Mouse (Mus musculus) embryonic facial prominence, embryonic 11.5 days (tissue): Measurements from ENCODE around the gene Gm20518. TPM values are rescaled to one million over a fixed set of nuclear protein-coding genes. Genes with fewer than 3 reads are reported as not detected.

Source experiments
- ATAC-seq: fragments of 200-750 bp; cut with Nextera tagmentation; replicated peaks from 2 replicates; pipeline ENCODE4 v1.8.0; 2017; ENCODE audit warnings: low read depth; ENCODE audit not compliant: insufficient number of reproducible peaks, low FRiP score, low TSS enrichment
- DNase-seq: peaks from one replicate; pipeline ENCODE4 v3.0.0-alpha.2; 2015; ENCODE audit warnings: low spot score
- H3K27ac ChIP-seq: fragments of 300-500 bp; sonication (generic); replicated peaks from 2 replicates; pipeline ENCODE4 v1.5.1; 2014; ENCODE audit warnings: mild to moderate bottlenecking, low read depth, low read length, control low read depth
- H3K27me3 ChIP-seq: fragments of 300-500 bp; sonication (generic); 2 replicates; pipeline ENCODE4 v1.6.1; 2014; ENCODE audit warnings: mild to moderate bottlenecking, low read length, moderate library complexity, mixed read lengths; ENCODE audit not compliant: control insufficient read depth, insufficient read depth
- H3K36me3 ChIP-seq: fragments of 300-500 bp; sonication (generic); replicated peaks from 2 replicates; pipeline ENCODE4 v1.6.1; 2014; ENCODE audit warnings: low read depth, mild to moderate bottlenecking, low read length, moderate library complexity, mixed read lengths; ENCODE audit not compliant: control insufficient read depth, insufficient read depth
- H3K4me1 ChIP-seq: fragments of 300-500 bp; sonication (generic); 2 replicates; pipeline ENCODE4 v1.6.1; 2014; ENCODE audit warnings: low read length, mixed read lengths; ENCODE audit not compliant: control insufficient read depth, insufficient read depth
- H3K4me2 ChIP-seq: fragments of 300-500 bp; sonication (generic); 2 replicates; pipeline ENCODE4 v1.6.1; 2014; ENCODE audit warnings: low read depth, mild to moderate bottlenecking, control low read depth, low read length, moderate library complexity
- H3K4me3 ChIP-seq: fragments of 300-500 bp; sonication (generic); 2 replicates; pipeline ENCODE4 v1.5.1; 2014; ENCODE audit warnings: low read depth, low read length, control low read depth
- H3K9ac ChIP-seq: fragments of 300-500 bp; sonication (generic); replicated peaks from 2 replicates; pipeline ENCODE4 v1.6.1; 2014; ENCODE audit warnings: mild to moderate bottlenecking, control low read depth, low read length
- H3K9me3 ChIP-seq: fragments of 300-500 bp; sonication (generic); replicated peaks from 2 replicates; pipeline ENCODE4 v1.6.1; 2016; ENCODE audit warnings: mild to moderate bottlenecking, low read length, inconsistent platforms, mixed read lengths; ENCODE audit not compliant: control insufficient read depth
- WGBS: fragments of 180-500 bp; shearing (Covaris S2); extraction: QIAGEN DNeasy Blood & Tissue Kit; methylation state at CpG from one replicate; pipeline ENCODE4 v1.1.7; 2014; 5-methylcytosine and 5-hydroxymethylcytosine counted together
- polyA plus RNA-seq: library from polyadenylated mRNA; unstranded; fragments of >200 nt; fragmentation: Nextera tagmentation; extraction: Ambion mirVana; gene quantifications from 2 replicates; pipeline ENCODE4 v1.2.1, GENCODE M21; 2014

Gene Gm20518
- polyA plus RNA-seq, 1 experiment from 2014 or later: 0.14 TPM

DNA sequence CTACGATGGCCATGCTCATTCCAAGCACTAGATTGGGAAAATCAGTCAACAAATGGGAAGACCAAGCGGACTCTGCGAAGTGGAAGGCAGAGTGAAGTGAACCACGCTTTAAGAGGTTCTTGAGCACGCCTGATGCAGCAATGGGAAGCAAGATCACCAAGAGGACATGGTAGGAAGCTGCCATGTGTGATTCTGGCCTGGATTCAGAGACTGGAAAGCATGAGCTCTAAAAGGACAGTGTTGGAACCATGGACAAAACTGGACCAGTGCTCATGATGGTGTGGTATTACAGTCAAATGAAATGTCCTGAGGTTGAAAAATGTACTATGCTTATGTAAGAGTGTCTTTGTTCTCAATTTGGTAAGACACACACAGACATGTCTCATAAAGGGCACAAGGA, 40.1 kb downstream of the Gm20518 start:
- DNase-seq (no peak), ATAC-seq (no peak)
- H3K4me1 ChIP-seq: no peaks in the 10 kb centered on the region
- 96% methylated on average over 5 of the region's 5 CpGs for WGBS
- no peaks in the 10 kb centered on the region for H3K27me3 ChIP-seq
- H3K36me3 ChIP-seq: peaks cover 5% of the 10 kb centered on the region
- no peak overlapping the region for H3K9ac ChIP-seq
- H3K9me3 ChIP-seq: no peaks in the 10 kb centered on the region
- H3K4me2 ChIP-seq: no peak overlapping the region
- no peak overlapping the region for H3K4me3 ChIP-seq
- H3K27ac ChIP-seq: no peak overlapping the region

DNA sequence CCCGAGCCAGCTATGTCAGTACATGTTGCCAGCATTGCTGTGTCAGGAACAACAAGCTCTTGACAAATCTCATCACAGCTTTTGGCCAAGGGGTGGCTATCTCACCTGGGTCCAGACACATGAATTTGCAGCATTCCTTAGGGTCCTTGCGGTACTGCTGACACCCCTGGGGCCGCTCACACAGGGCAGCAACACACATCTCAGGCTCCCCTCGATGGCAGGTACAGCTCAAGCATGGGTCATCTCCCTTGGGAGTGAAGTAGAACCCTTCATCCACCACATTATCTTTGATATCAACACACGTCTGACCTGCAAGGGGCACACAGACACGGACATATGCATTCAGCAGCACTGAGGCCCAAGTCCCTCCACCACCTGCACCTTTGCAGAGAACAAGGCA, 42.0 kb downstream of the Gm20518 start:
- H3K9ac ChIP-seq: no peak overlapping the region
- no peaks in the 10 kb centered on the region for H3K9me3 ChIP-seq
- ATAC-seq (no peak), DNase-seq (no peak)
- 88% methylated on average over 6 of the region's 6 CpGs for WGBS
- H3K4me2 ChIP-seq: no peak overlapping the region
- H3K4me3 ChIP-seq: no peak overlapping the region
- H3K27ac ChIP-seq: no peak overlapping the region
- peaks cover 11% of the 10 kb centered on the region for H3K36me3 ChIP-seq
- no peaks in the 10 kb centered on the region for H3K27me3 ChIP-seq
- H3K4me1 ChIP-seq: no peaks in the 10 kb centered on the region

DNA sequence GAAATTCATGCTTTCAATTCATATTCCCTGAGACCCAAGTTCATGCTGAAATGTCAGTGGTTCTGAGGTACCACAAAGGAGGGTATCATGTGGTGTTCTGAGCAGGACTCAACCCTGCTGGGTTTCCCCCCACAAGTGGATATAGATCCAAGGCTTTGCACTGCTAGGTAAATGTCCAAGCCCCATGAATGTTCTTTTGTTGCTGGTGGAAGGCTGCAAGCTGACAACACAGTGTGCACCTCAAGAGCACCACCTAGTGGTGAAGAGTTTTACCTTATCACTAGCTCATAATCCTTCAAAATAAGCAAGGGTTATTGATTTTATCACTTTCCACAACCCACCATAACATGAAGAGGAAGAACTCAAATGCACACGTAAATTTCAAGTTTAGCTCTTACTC, 42.5 kb downstream of the Gm20518 start:
- Histone ChIP-seq H3K9me3 (no peaks in the 10 kb centered on the region), H3K36me3 (peaks cover 12% of the 10 kb centered on the region), H3K4me3 (no peak overlapping the region), H3K4me2 (no peak overlapping the region), H3K27me3 (no peaks in the 10 kb centered on the region), H3K4me1 (no peaks in the 10 kb centered on the region), H3K27ac (no peak overlapping the region), H3K9ac (no peak overlapping the region)
- no peak for ATAC-seq
- peak; percentile 89 for DNase-seq
- 27% methylated on average over 1 of the region's 1 CpGs for WGBS

DNA sequence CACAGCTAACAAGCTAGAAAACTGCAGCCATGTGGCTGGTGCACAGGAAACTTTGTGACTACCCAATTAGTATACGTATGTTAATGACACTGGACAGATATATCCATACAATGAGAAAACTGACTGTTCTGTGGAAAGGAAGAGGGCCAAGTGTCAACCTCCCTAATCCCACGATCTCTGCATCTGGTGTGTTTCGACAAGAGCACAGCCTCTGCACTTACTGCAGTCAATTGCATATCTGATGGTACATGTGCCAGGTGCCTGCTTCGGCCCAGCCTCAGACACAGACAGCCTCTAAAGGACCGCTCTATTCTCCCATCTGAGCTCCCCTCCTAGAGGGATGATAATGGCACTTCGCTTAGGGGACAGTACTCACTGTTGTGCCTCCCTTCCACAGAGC, 43.0 kb downstream of the Gm20518 start:
- Histone ChIP-seq H3K4me1 (no peaks in the 10 kb centered on the region), H3K4me3 (no peak overlapping the region), H3K27me3 (no peaks in the 10 kb centered on the region), H3K9me3 (no peaks in the 10 kb centered on the region), H3K27ac (no peak overlapping the region), H3K9ac (no peak overlapping the region), H3K4me2 (no peak overlapping the region), H3K36me3 (peaks cover 12% of the 10 kb centered on the region)
- DNase-seq (no peak), ATAC-seq (no peak)
- WGBS: 93% methylated on average over 6 of the region's 6 CpGs

DNA sequence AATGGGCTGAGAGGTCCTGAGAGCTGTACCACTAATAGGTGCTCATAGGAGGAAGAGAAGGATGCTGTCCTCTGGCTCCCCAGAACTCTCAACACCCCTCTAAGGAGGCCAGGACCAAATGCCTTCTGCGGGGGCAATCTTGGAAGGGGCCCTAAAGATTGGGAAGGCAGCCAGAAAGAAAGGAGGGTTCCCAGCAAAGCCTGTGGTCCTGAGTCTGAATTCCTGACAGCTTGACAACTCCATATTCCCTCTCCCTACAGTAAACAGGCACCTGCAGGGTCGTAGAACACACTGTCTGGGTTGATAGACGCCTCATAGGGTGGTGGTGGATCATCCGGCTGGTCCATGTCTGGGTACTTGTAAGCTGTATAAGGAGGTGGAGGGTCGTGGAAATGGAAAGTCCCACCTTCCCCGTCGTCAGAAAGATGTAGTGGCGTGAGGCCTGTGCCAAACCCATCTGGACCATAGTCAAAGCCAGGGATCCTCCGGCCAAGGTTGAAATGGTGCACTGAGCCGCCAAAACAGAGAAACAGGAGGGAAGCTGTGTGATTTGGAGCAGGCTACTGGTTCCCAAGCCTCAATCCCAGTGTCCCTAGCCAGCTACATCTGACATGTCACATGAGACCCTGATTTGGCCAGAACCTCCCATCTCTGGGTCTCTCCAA, 47.6 kb downstream of the Gm20518 start:
- no peaks in the 10 kb centered on the region for H3K9me3 ChIP-seq
- no peaks in the 10 kb centered on the region for H3K27me3 ChIP-seq
- H3K4me3 ChIP-seq: no peak overlapping the region
- H3K27ac ChIP-seq: no peak overlapping the region
- H3K36me3 ChIP-seq: peaks cover 19% of the 10 kb centered on the region
- DNase-seq: no peak
- no peak overlapping the region for H3K9ac ChIP-seq
- ATAC-seq: no peak
- no peak overlapping the region for H3K4me2 ChIP-seq
- 92% methylated on average over 10 of the region's 10 CpGs for WGBS
- no peaks in the 10 kb centered on the region for H3K4me1 ChIP-seq

DNA sequence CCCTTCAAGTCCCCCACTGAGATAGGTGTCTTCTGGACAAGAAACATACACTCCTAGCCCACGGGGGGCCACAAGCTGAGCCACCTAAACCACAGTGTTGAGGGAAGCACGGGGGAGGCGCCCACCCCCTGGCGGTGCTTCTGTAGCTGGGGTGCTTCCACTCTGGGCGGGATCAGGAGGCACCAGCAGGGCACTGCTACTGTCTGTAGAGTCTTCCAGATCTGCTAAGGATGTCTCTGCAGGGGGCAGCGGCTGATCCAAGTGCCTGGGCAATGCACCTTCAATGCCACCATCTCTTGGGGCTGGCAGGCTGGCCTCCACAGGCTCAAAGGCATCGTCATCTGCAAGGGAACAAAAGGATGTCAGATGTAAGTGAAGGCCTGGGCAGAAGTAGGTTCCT, 49.0 kb downstream of the Gm20518 start:
- ATAC-seq (no peak), DNase-seq (no peak)
- Histone ChIP-seq H3K4me2 (no peak overlapping the region), H3K27ac (no peak overlapping the region), H3K36me3 (peaks cover 19% of the 10 kb centered on the region), H3K4me1 (no peaks in the 10 kb centered on the region), H3K4me3 (no peak overlapping the region), H3K27me3 (no peaks in the 10 kb centered on the region; the same call in 1 of the 2 replicates), H3K9ac (no peak overlapping the region), H3K9me3 (no peaks in the 10 kb centered on the region)
- 94% methylated on average over 7 of the region's 7 CpGs for WGBS

DNA sequence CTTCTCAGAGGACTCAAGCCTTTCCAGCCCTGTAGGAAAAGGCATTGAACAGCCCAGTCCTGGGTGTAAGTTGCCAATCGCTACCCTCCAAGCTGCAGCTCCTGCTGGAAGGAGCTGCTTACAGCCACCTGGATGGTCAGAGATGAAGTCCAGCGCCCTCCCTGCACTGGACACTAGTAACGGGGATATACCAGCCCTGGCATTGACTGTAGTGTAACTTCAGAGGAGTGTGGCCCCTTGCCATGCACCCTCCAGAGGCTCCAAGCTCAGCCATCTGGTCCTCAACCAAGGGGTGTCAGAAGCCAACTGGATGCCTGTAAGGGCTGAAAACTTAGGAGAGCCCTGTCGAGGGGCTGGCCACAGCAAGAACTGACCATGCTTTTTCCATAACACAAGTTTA, 51.5 kb downstream of the Gm20518 start:
- Histone ChIP-seq H3K9me3 (no peaks in the 10 kb centered on the region), H3K4me1 (no peaks in the 10 kb centered on the region), H3K27me3 (peaks cover 8% of the 10 kb centered on the region), H3K4me3 (no peak overlapping the region), H3K4me2 (no peak overlapping the region), H3K27ac (no peak overlapping the region), H3K9ac (no peak overlapping the region), H3K36me3 (peaks cover 13% of the 10 kb centered on the region)
- WGBS: 83% methylated on average over 4 of the region's 4 CpGs
- ATAC-seq (no peak), DNase-seq (no peak)

DNA sequence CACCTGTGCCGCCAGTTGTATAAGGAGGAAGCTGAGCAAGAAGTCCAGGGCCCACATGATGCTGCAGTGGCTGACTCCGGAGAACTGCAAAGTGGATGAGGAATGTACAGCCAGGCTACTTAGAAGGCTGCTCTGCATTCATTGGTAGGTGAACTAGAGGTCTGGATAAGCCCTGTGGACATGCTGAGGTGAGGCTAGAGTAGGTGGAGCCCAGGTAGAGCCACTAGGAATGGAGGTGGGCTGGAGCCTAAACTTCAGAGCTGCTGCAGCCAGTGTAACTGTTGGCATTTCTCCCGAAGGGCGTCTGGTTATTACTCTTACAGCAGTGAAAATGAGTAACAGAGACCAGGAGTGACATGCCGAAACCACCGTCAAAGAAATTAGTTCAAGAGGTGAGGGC, 53.4 kb downstream of the Gm20518 start, which contains the start of gene Car15:
Car15 (minus strand) TSS at position 314 of the 400 bp plus-strand sequence.
- no peak within 1 kb of the TSS for H3K9ac ChIP-seq
- H3K4me1 ChIP-seq: peaks cover 3% of the 10 kb centered on the region; the same call in 1 of the 2 replicates
- peaks cover 25% of the 10 kb centered on the region for H3K27me3 ChIP-seq
- 84% methylated on average over 6 of the region's 6 CpGs for WGBS
- ATAC-seq: no peak
- no peak for DNase-seq
- no peak within 1 kb of the TSS for H3K4me3 ChIP-seq
- H3K9me3 ChIP-seq: no peaks in the 10 kb centered on the region
- H3K27ac ChIP-seq: no peak within 1 kb of the TSS
- H3K36me3 ChIP-seq: peaks cover 6% of the 10 kb centered on the region
- no peak within 1 kb of the TSS for H3K4me2 ChIP-seq
